Mouse (Mus musculus) embryonic facial prominence, embryonic 10.5 days (tissue): Measurements from ENCODE around the gene Gm364. TPM values are rescaled to one million over a fixed set of nuclear protein-coding genes. Genes with fewer than 3 reads are reported as not detected.
A peak's percentile ranks its signal among the peaks of the same experiment; 100 is the strongest.

Experiments used
- DNase-seq: peaks from one replicate; pipeline ENCODE4 v3.0.0-alpha.2; 2017; ENCODE audit warnings: low spot score
- H3K27ac ChIP-seq: fragments of 300-500 bp; sonication (generic); replicated peaks from 2 replicates; pipeline ENCODE4 v1.5.1; 2016; ENCODE audit warnings: mild to moderate bottlenecking
- H3K27me3 ChIP-seq: fragments of 300-500 bp; sonication (generic); replicated peaks from 2 replicates; pipeline ENCODE4 v1.6.1; 2016; ENCODE audit warnings: low read depth, mild to moderate bottlenecking; ENCODE audit not compliant: poor library complexity, severe bottlenecking
- H3K36me3 ChIP-seq: fragments of 300-500 bp; sonication (generic); replicated peaks from 2 replicates; pipeline ENCODE4 v1.6.1; 2016; ENCODE audit warnings: mild to moderate bottlenecking, moderate library complexity
- H3K4me1 ChIP-seq: fragments of 300-500 bp; sonication (generic); 2 replicates; pipeline ENCODE4 v1.6.1; 2016
- H3K4me3 ChIP-seq: fragments of 300-500 bp; sonication (generic); 2 replicates; pipeline ENCODE4 v1.5.1; 2016; ENCODE audit warnings: mild to moderate bottlenecking, moderate library complexity
- H3K9me3 ChIP-seq: fragments of 300-500 bp; sonication (generic); 2 replicates; pipeline ENCODE4 v1.6.1; 2016; ENCODE audit warnings: mild to moderate bottlenecking
- WGBS: fragments of 180-500 bp; shearing (Covaris S2); methylation state at CpG from one replicate; pipeline ENCODE4 v1.1.7; 2016; 5-methylcytosine and 5-hydroxymethylcytosine counted together
- polyA plus RNA-seq: library from polyadenylated mRNA; unstranded; fragments of >200 nt; fragmentation: Nextera tagmentation; extraction: Ambion mirVana; gene quantifications from 2 replicates; pipeline ENCODE4 v1.2.1, GENCODE M21; 2016

The Gm364 gene
- polyA plus RNA-seq, 1 experiment from 2014 or later, result not detected

- no peak for DNase-seq
Measured at GRCm38 (mm10) chrX:57431610-57432009, 22.7 kb downstream of the Gm364 start.

GRCm38 (mm10) chrX:57433897-57434296, 24.9 kb downstream of the Gm364 start:
- no peaks in the 10 kb centered on the region for H3K9me3 ChIP-seq
- H3K27me3 ChIP-seq, result no peaks in the 10 kb centered on the region
- DNase-seq, result no peak
- H3K27ac ChIP-seq, result no peak overlapping the region
- no peak overlapping the region for H3K4me3 ChIP-seq
- 93% methylated on average over 2 of the region's 2 CpGs for WGBS
- no peaks in the 10 kb centered on the region for H3K36me3 ChIP-seq
- H3K4me1 ChIP-seq, result no peaks in the 10 kb centered on the region

More at GRCm38 (mm10) chrX:57431610-57432009, 22.7 kb downstream of the Gm364 start:
- H3K27ac ChIP-seq, result no peak overlapping the region
- H3K27me3 ChIP-seq, result no peaks in the 10 kb centered on the region
- no peaks in the 10 kb centered on the region for H3K36me3 ChIP-seq
- no peaks in the 10 kb centered on the region for H3K4me1 ChIP-seq
- no peaks in the 10 kb centered on the region for H3K9me3 ChIP-seq
- no peak overlapping the region for H3K4me3 ChIP-seq
- 13% methylated on average over 2 of the region's 2 CpGs for WGBS

GRCm38 (mm10) chrX:57503634-57504033, 94.7 kb downstream of the Gm364 start, which contains the start of gene Gpr101:
TSS of gene Gpr101 (minus strand) at chrX:57503757.
- no peaks in the 10 kb centered on the region for H3K9me3 ChIP-seq
- H3K27ac ChIP-seq, result no peak within 1 kb of the TSS
- H3K27me3 ChIP-seq, result peaks cover 65% of the 10 kb centered on the region
- H3K4me1 ChIP-seq, result no peaks in the 10 kb centered on the region
- 10% methylated on average over 26 of the region's 28 CpGs for WGBS
- no peaks in the 10 kb centered on the region for H3K36me3 ChIP-seq
- peak; percentile 34 for DNase-seq
- H3K4me3 ChIP-seq, result peak within 1 kb of the TSS; percentile 53

- Histone ChIP-seq H3K27me3 (peaks cover 51% of the 10 kb centered on the region), H3K9me3 (no peaks in the 10 kb centered on the region), H3K4me3 (no peak overlapping the region), H3K27ac (no peak overlapping the region), H3K4me1 (no peaks in the 10 kb centered on the region), H3K36me3 (no peaks in the 10 kb centered on the region)
- no peak for DNase-seq
- 83% methylated on average over 1 of the region's 1 CpGs for WGBS
Measured at GRCm38 (mm10) chrX:57506247-57506646, 97.3 kb downstream of the Gm364 start.

GRCm38 (mm10) chrX:57521117-57522095, 112.5 kb downstream of the Gm364 start:
- WGBS, result 37% methylated on average over 28 of the region's 28 CpGs
- Histone ChIP-seq H3K36me3 (no peaks in the 10 kb centered on the region), H3K27me3 (peaks cover 16% of the 10 kb centered on the region; the same call in 1 of the 2 replicates), H3K9me3 (no peaks in the 10 kb centered on the region), H3K4me3 (peak overlapping the region; percentile 26), H3K27ac (no peak overlapping the region), H3K4me1 (no peaks in the 10 kb centered on the region)
- DNase-seq, result peak; percentile 28

Other genes with a start within 250 kb of the Gm364 start
- gene Cd40lg, start 197.0 kb upstream of the Gm364 start, polyA plus RNA-seq, result not detected in 2 replicates
- gene Arhgef6, start 70.4 kb upstream of the Gm364 start, polyA plus RNA-seq, result 3.4 and 3.5 TPM in 2 replicates
- gene Rbmx, start 16.1 kb upstream of the Gm364 start, polyA plus RNA-seq, result 165 and 168 TPM in 2 replicates
- gene Gpr101, start 94.6 kb downstream of the Gm364 start, polyA plus RNA-seq, result 0.03 TPM in 1 of 2 replicates, not detected in the other